In genomic region chr1:125639501-125640253, GRCm38 (mm10) we compare ENCODE assay signal across 11 mouse cellular contexts. TPM values are rescaled to one million over a fixed set of nuclear protein-coding genes. Genes with fewer than 3 reads are reported as not detected.
DNase-seq lines count a peak whose midpoint lies in the region; ATAC-seq and TF ChIP-seq lines count a peak whose summit lies in the region.
"Had no signal": no experiment of that assay in that cellular context is flagged by ENCODE, and none has a peak within 500 bp of the region (broad histone marks: within the 10 kb centered on the region; RNA-seq: fewer than 3 reads in every experiment).

No protein-coding gene starts in this region.

- H3K4me3 ChIP-seq in heart, embryonic 11.5 days (ENCODE audit: low read depth, low read length): no peak overlapping the region
- H3K4me3 ChIP-seq in neural tube, embryonic 15.5 days (replicated peaks): no peak overlapping the region
- no peak overlapping the region for H3K4me3 ChIP-seq in limb, embryonic 14.5 days (replicated peaks; ENCODE audit: low read length)
- H3K4me3 ChIP-seq: embryonic facial prominence, embryonic 15.5 days had no signal

- H3K36me3 ChIP-seq in heart, embryonic 11.5 days (ENCODE audit: control insufficient read depth, insufficient read depth, low read length): no peaks in the 10 kb centered on the region
- no peaks in the 10 kb centered on the region for H3K36me3 ChIP-seq in neural tube, embryonic 15.5 days
- no peaks in the 10 kb centered on the region for H3K36me3 ChIP-seq in limb, embryonic 14.5 days (ENCODE audit: control insufficient read depth, insufficient read depth, low read length)
- H3K36me3 ChIP-seq: embryonic facial prominence, embryonic 15.5 days had no signal

- no peaks in the 10 kb centered on the region for H3K9me3 ChIP-seq in heart, embryonic 11.5 days (replicated peaks; ENCODE audit: control insufficient read depth, low read length)
- no peaks in the 10 kb centered on the region for H3K9me3 ChIP-seq in neural tube, embryonic 15.5 days (replicated peaks)
- H3K9me3 ChIP-seq in limb, embryonic 14.5 days (ENCODE audit: control insufficient read depth, low read length): no peaks in the 10 kb centered on the region
- H3K9me3 ChIP-seq: embryonic facial prominence, embryonic 15.5 days had no signal

- DNase-seq in heart, postnatal 25 days (ENCODE audit: low spot score): peak; percentile 3
- no peak for DNase-seq in neural tube, embryonic 10.5 days (ENCODE audit: extremely low spot score, low spot score)
- DNase-seq in cerebellum, postnatal 14 days: peak; percentile 59 to 73
- DNase-seq in limb, embryonic 14.5 days (ENCODE audit: low spot score): peak; percentile 71
- DNase-seq in ovary, postnatal 14 days (ENCODE audit: low spot score): no peak
- DNase-seq: lung, embryonic 14.5 days; spleen, adult 18-20 months had no signal

- H3K4me2 ChIP-seq in heart, embryonic 11.5 days: no peak overlapping the region
- H3K4me2 ChIP-seq in neural tube, embryonic 15.5 days: no peak overlapping the region
- 0 out of 2 replicates have a peak overlapping the region, but pooled peaks have one; percentile 4 for H3K4me2 ChIP-seq in limb, embryonic 14.5 days (replicated peaks; ENCODE audit: low read depth, low read length, severe bottlenecking)
- H3K4me2 ChIP-seq: embryonic facial prominence, embryonic 15.5 days; lung, embryonic 14.5 days had no signal

- TF ChIP-seq POLR2A in limb, embryonic 14.5 days (IDR thresholded peaks at IDR 0.05; ENCODE audit: borderline replicate concordance, extremely low read depth, insufficient read depth, insufficient read length): no peak

- WGBS in heart, embryonic 11.5 days (ENCODE audit: insufficient replicate concordance): 87% methylated on average over 8 of the region's 8 CpGs
- WGBS in neural tube, embryonic 15.5 days: 32% methylated on average over 8 of the region's 8 CpGs
- WGBS in limb, embryonic 14.5 days: 45% methylated on average over 8 of the region's 8 CpGs

- no peak for ATAC-seq in heart, embryonic 11.5 days (replicated peaks; ENCODE audit: insufficient number of reproducible peaks, low FRiP score, low TSS enrichment)
- ATAC-seq in neural tube, embryonic 15.5 days (ENCODE audit: low FRiP score): no peak
- ATAC-seq in limb, embryonic 14.5 days (ENCODE audit: low FRiP score, low read depth): no peak
- no peak for ATAC-seq in frontal cortex, adult (ENCODE audit: low TSS enrichment)

- no peaks in the 10 kb centered on the region for H3K4me1 ChIP-seq in heart, embryonic 11.5 days (ENCODE audit: control insufficient read depth, insufficient read depth, low read length)
- H3K4me1 ChIP-seq in neural tube, embryonic 15.5 days: peaks cover 8% of the 10 kb centered on the region; the same call in 1 of the 2 replicates
- H3K4me1 ChIP-seq in limb, embryonic 14.5 days (ENCODE audit: control insufficient read depth, insufficient read depth, low read length): peaks cover 5% of the 10 kb centered on the region; the same call in 1 of the 2 replicates

- no peaks in the 10 kb centered on the region for H3K27me3 ChIP-seq in heart, embryonic 11.5 days (ENCODE audit: control insufficient read depth, insufficient read depth, low read length)
- H3K27me3 ChIP-seq in neural tube, embryonic 15.5 days (replicated peaks): no peaks in the 10 kb centered on the region
- H3K27me3 ChIP-seq in limb, embryonic 14.5 days (ENCODE audit: control insufficient read depth, insufficient read depth, low read length): no peaks in the 10 kb centered on the region
- H3K27me3 ChIP-seq: embryonic facial prominence, embryonic 15.5 days had no signal

- no peak overlapping the region for H3K9ac ChIP-seq in heart, embryonic 11.5 days (ENCODE audit: low read depth, low read length)
- H3K9ac ChIP-seq in neural tube, embryonic 15.5 days (replicated peaks): no peak overlapping the region
- H3K9ac ChIP-seq in limb, embryonic 14.5 days (ENCODE audit: low read depth, low read length, severe bottlenecking): no peak overlapping the region
- H3K9ac ChIP-seq: embryonic facial prominence, embryonic 15.5 days; lung, embryonic 14.5 days had no signal

- H3K27ac ChIP-seq in heart, embryonic 11.5 days (ENCODE audit: low read depth, low read length): no peak overlapping the region
- peak overlapping the region; percentile 25; the same call in 1 of the 2 replicates for H3K27ac ChIP-seq in neural tube, embryonic 15.5 days (replicated peaks)
- no peak overlapping the region for H3K27ac ChIP-seq in limb, embryonic 14.5 days (replicated peaks; ENCODE audit: low read depth, low read length)
- H3K27ac ChIP-seq: embryonic facial prominence, embryonic 15.5 days had no signal

- intact Hi-C loops in heart, postnatal 25 days (cut with DNase I): no loop called here

RNA-seq across cellular contexts. Expression of gene Gpr39, which starts 37.1 kb away (rescaled TPM):
- total RNA-seq in heart, postnatal 25 days (2021): under 1 TPM; 0.44 to 0.53 TPM
- polyA plus RNA-seq in heart, embryonic 11.5 days (2014; fragmentation: Nextera tagmentation; extraction: Ambion mirVana): 2.8 and 3.5 TPM in 2 replicates
- 0.10 and 0.54 TPM in 2 replicates for polyA plus RNA-seq in neural tube, embryonic 15.5 days (2015; fragmentation: Nextera tagmentation; extraction: Ambion mirVana)
- polyA plus RNA-seq in limb, embryonic 14.5 days (2012; rRNA removed): 0.12 and 0.23 TPM in 2 replicates
- polyA plus RNA-seq in limb, embryonic 14.5 days (2014; fragmentation: Nextera tagmentation; extraction: Ambion mirVana): 0.12 TPM in 1 of 2 replicates, not detected in the other

Comparison
In these comparisons a context has a peak if more than half of its experiments do, and no peak if none do; other contexts are left out.
1. DNase-seq: peak in heart, postnatal 25 days (single experiment), cerebellum, postnatal 14 days (2 of 2) and limb, embryonic 14.5 days (single experiment); none in neural tube, embryonic 10.5 days (single experiment) and ovary, postnatal 14 days (single experiment).